Mouse (Mus musculus) kidney, embryonic 14.5 days (tissue): ENCODE results near the gene Nfu1. TPM values are rescaled to one million over a fixed set of nuclear protein-coding genes. Genes with fewer than 3 reads are reported as not detected.
"Not testable (repeated sequence)": the region's sequence is repeated elsewhere in the genome, so short reads cannot be mapped to it uniquely, and the experiment has no call there.

Source experiments
- ATAC-seq: fragments of 200-750 bp; cut with Nextera tagmentation; 2 replicates; pipeline ENCODE4 v1.8.0; 2017; ENCODE audit warnings: moderate number of reproducible peaks, mild to moderate bottlenecking, moderate TSS enrichment, moderate library complexity; ENCODE audit not compliant: low FRiP score, low TSS enrichment
- H3K27ac ChIP-seq: fragments of 300-500 bp; sonication (generic); 2 replicates; pipeline ENCODE4 v1.5.1; 2014; ENCODE audit warnings: low read depth, mild to moderate bottlenecking, low read length, moderate library complexity, mixed read lengths
- H3K27me3 ChIP-seq: fragments of 300-500 bp; sonication (generic); 2 replicates; pipeline ENCODE4 v1.6.1; 2014; ENCODE audit warnings: mild to moderate bottlenecking, low read length; ENCODE audit not compliant: control insufficient read depth, insufficient read depth
- H3K36me3 ChIP-seq: fragments of 300-500 bp; sonication (generic); 2 replicates; pipeline ENCODE4 v1.6.1; 2014; ENCODE audit warnings: low read length, mixed read lengths; ENCODE audit not compliant: control insufficient read depth, insufficient read depth
- H3K4me1 ChIP-seq: fragments of 300-500 bp; sonication (generic); 2 replicates; pipeline ENCODE4 v1.6.1; 2014; ENCODE audit warnings: low read length, mixed read lengths; ENCODE audit not compliant: control insufficient read depth, insufficient read depth
- H3K4me2 ChIP-seq: fragments of 300-500 bp; sonication (generic); replicated peaks from 2 replicates; pipeline ENCODE4 v1.6.1; 2014; ENCODE audit warnings: low read depth, mild to moderate bottlenecking, low read length
- H3K4me3 ChIP-seq: fragments of 300-500 bp; sonication (generic); 2 replicates; pipeline ENCODE4 v1.5.1; 2014; ENCODE audit warnings: mild to moderate bottlenecking, low read length
- H3K9ac ChIP-seq: fragments of 300-500 bp; sonication (generic); 2 replicates; pipeline ENCODE4 v1.6.1; 2014; ENCODE audit warnings: low read depth, mild to moderate bottlenecking, low read length, moderate library complexity
- H3K9me3 ChIP-seq: fragments of 300-500 bp; sonication (generic); 2 replicates; pipeline ENCODE4 v1.6.1; 2016; ENCODE audit warnings: low read length; ENCODE audit not compliant: control insufficient read depth
- WGBS: fragments of 180-500 bp; shearing (Covaris S2); extraction: QIAGEN DNeasy Blood & Tissue Kit; methylation state at CpG from one replicate; pipeline ENCODE4 v1.1.7; 2014; 5-methylcytosine and 5-hydroxymethylcytosine counted together
- polyA plus RNA-seq: library from polyadenylated mRNA; unstranded; fragments of >200 nt; fragmentation: Nextera tagmentation; extraction: Ambion mirVana; gene quantifications from 2 replicates; pipeline ENCODE4 v1.2.1, GENCODE M21; 2014

The Nfu1 gene
- polyA plus RNA-seq, 1 experiment from 2014 or later = 102 TPM

DNA sequence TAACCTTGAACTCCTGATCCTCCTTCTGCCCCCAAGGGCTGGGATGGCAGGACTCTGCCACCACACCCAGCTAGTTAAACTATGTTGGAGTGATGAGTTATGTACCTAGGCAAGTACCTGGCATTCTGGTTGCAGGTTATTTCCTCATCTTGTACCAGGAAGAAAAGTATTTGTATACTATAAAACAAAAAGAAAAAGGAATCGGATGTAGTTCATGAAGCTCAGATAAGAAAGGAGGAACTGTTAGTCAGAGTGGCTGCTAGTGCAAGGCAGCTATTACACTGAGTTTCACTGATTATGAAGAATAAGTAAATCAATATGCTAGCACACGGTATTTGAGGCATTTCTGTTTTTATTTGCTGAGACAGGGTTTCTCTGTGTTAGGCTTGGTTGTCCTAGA lies 35.9 kb downstream of the Nfu1 start:
- Histone ChIP-seq H3K4me3 (no peak overlapping the region), H3K36me3 (peaks cover 17% of the 10 kb centered on the region), H3K9me3 (no peaks in the 10 kb centered on the region), H3K27ac (no peak overlapping the region), H3K4me2 (no peak overlapping the region), H3K4me1 (peaks cover 6% of the 10 kb centered on the region), H3K9ac (no peak overlapping the region), H3K27me3 (no peaks in the 10 kb centered on the region)
- ATAC-seq = no peak
- WGBS = 80% methylated on average over 2 of the region's 2 CpGs

DNA sequence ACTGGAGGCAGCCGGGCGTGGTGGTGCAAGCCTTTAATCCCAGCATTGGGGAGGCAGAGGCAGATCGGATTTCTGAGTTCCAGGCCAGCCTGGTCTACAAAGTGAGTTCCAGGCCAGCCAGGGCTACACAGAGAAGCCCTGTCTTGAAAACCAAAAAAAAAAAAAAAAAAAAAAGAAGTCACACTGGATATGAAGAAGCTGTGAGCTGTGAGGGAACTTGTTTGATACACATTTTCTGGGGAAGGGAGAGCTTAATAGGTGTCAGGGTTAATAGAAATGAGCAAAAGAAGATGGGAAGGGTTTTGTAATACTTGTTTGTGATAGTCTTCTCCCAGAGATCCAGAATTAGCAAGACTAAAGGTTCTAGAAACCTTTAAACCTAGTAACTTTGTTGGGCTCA lies 36.5 kb downstream of the Nfu1 start:
- Histone ChIP-seq H3K4me2 (no peak overlapping the region), H3K36me3 (peaks cover 17% of the 10 kb centered on the region), H3K9me3 (no peaks in the 10 kb centered on the region), H3K9ac (no peak overlapping the region), H3K27ac (no peak overlapping the region), H3K4me3 (no peak overlapping the region), H3K27me3 (no peaks in the 10 kb centered on the region), H3K4me1 (peaks cover 6% of the 10 kb centered on the region)
- 74% methylated on average over 3 of the region's 3 CpGs for WGBS
- ATAC-seq = no peak

DNA sequence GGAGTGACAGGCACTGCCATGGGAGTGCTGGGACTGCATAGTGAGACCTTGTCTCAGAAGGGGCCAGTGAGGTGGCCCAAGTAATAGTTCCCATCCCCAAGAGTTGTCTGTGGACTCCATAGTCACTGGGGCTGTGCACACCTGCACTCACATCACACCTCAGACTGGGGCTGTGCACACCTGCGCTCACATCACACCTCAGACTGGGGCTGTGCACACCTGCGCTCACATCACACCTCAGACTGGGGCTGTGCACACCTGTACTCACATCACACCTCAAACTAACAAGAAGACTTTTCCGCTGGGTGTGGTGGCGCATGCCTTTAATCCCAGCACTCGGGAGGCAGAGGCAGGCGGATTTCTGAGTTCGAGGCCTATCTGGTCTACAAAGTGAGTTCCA lies 39.7 kb downstream of the Nfu1 start:
- not testable (repeated sequence) for H3K27ac ChIP-seq, H3K9ac ChIP-seq, ATAC-seq, H3K4me2 ChIP-seq, H3K4me1 ChIP-seq, H3K27me3 ChIP-seq, H3K4me3 ChIP-seq, H3K9me3 ChIP-seq
- peaks cover 45% of the 10 kb centered on the region for H3K36me3 ChIP-seq
- WGBS = 98% methylated on average over 7 of the region's 7 CpGs

DNA sequence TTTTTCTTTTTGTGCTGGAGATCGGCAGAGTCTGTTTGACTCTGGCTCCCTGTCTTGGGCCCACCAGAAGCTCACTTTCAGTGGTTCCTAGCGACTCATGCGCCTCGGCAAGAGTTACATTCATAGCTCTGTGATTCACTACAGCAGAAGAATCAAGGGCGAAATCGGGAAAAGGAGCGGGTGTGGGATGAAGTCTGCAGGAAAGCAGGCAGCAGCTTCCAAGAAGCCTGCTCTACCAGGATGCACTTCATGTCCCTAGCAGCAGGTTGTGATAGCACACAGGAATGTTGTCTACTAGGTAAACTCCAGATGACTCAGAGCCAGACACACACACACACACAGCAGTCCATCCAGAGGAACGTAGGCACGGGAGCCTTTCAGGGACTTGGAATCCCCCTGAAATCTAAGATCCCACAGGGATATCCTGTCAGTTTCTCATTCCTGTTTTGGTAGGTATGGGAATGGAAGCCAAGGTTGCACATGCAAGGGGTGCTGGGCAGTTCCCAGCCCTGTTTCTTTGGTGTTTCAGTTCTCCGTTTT lies 42.9 kb downstream of the Nfu1 start:
- Histone ChIP-seq H3K36me3 (peaks cover 72% of the 10 kb centered on the region), H3K4me1 (no peaks in the 10 kb centered on the region), H3K9ac (no peak overlapping the region), H3K27me3 (no peaks in the 10 kb centered on the region), H3K4me3 (no peak overlapping the region), H3K9me3 (no peaks in the 10 kb centered on the region), H3K27ac (no peak overlapping the region), H3K4me2 (no peak overlapping the region)
- 96% methylated on average over 10 of the region's 10 CpGs for WGBS
- no peak for ATAC-seq

DNA sequence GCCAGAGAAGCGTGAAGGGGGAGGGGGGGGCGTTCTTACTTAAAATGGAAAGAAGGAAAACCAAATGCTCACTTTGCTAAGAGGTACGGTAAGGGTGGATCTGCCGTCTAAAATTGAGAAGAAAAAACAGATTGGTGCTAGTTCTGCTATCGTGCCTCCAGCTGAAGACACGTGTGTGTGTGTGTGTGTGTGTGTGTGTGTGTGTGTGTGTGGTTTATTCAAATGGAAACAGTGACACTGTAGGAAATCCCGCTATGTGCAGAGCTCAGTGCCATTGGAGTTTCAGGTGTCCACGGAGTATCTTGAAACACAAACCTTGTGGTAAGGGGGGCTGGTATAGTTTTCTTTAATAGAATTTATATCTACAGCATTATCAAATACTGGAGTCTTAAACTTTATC lies 45.2 kb downstream of the Nfu1 start:
- ATAC-seq = no peak
- Histone ChIP-seq H3K4me3 (no peak overlapping the region), H3K36me3 (peaks cover 81% of the 10 kb centered on the region), H3K4me1 (no peaks in the 10 kb centered on the region), H3K9me3 (no peaks in the 10 kb centered on the region), H3K27ac (no peak overlapping the region), H3K4me2 (no peak overlapping the region), H3K27me3 (no peaks in the 10 kb centered on the region), H3K9ac (no peak overlapping the region)
- WGBS = 92% methylated on average over 8 of the region's 8 CpGs

DNA sequence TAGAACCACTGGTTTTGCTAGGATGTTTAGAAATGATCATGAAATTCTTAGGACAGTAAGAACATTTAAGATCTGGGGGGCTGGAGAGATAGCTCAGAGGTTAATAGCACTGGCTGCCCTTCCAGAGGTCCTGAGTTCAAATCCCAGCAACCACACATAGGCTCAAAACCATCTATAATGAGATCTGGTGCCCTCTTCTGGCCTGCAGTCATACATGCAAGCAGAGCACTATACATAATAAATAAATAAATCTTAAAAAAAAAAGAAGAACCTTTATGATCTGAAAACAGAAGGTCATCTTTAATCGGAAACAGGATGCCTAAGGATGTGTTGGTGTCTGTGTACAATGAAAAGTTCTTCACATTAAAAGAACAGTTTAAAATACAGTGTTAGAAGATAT lies 50.7 kb downstream of the Nfu1 start:
- H3K4me2 ChIP-seq = no peak overlapping the region
- 88% methylated on average over 1 of the region's 1 CpGs for WGBS
- peaks cover 88% of the 10 kb centered on the region for H3K36me3 ChIP-seq
- no peak overlapping the region for H3K9ac ChIP-seq
- H3K4me1 ChIP-seq = no peaks in the 10 kb centered on the region
- no peaks in the 10 kb centered on the region for H3K9me3 ChIP-seq
- no peak for ATAC-seq
- H3K27ac ChIP-seq = no peak overlapping the region
- H3K4me3 ChIP-seq = no peak overlapping the region
- no peaks in the 10 kb centered on the region for H3K27me3 ChIP-seq

DNA sequence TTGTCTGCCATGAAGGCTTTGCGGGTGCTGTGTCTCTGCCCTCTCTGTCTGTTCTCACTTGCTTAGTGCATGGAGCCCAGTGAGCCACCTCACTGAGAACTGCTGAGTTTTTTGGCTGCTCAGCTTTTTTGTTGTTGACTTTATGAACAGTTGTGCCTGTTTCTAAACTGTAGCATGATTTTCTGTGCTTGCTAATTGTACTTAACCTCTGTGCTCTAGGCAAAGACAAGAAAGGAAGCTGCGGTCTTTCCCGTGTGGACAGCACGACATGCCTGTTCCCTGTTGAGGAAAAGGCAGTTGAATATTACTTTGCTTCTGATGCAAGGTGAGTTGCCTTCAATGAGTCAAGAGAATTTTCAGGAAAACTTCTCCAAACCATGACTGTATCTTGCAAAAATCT lies 54.5 kb downstream of the Nfu1 start:
- WGBS = 97% methylated on average over 4 of the region's 4 CpGs
- H3K9me3 ChIP-seq = no peaks in the 10 kb centered on the region
- no peak for ATAC-seq

DNA sequence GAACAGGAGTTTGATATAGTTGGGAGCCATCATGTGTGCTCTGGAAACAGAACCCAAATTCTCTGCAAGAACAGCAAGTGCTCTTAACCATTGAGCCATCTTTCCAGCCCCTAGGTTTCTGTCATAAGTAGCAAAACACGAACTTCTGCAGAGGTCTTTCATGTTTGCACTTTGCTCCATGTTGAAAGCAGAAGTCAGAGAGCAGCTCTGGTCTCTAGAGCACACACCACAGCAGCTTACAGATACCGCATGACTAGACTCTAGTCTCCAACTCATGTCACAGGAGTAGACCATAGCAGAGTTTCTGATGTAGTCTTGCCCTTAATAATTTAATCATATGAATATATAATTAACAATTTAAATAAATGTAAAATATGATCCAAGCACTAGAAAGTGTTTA lies 59.2 kb downstream of the Nfu1 start:
- Histone ChIP-seq H3K4me1 (no peaks in the 10 kb centered on the region), H3K27ac (no peak overlapping the region), H3K27me3 (no peaks in the 10 kb centered on the region), H3K9me3 (no peaks in the 10 kb centered on the region), H3K4me3 (no peak overlapping the region), H3K9ac (no peak overlapping the region), H3K4me2 (no peak overlapping the region), H3K36me3 (peaks cover 88% of the 10 kb centered on the region)
- WGBS = 92% methylated on average over 2 of the region's 2 CpGs
- ATAC-seq = no peak

More for the DNA sequence above, 54.5 kb downstream of the Nfu1 start:
- Histone ChIP-seq H3K9ac (no peak overlapping the region), H3K27me3 (no peaks in the 10 kb centered on the region), H3K27ac (no peak overlapping the region), H3K4me3 (no peak overlapping the region), H3K4me1 (no peaks in the 10 kb centered on the region), H3K4me2 (no peak overlapping the region), H3K36me3 (peaks cover 89% of the 10 kb centered on the region)

DNA sequence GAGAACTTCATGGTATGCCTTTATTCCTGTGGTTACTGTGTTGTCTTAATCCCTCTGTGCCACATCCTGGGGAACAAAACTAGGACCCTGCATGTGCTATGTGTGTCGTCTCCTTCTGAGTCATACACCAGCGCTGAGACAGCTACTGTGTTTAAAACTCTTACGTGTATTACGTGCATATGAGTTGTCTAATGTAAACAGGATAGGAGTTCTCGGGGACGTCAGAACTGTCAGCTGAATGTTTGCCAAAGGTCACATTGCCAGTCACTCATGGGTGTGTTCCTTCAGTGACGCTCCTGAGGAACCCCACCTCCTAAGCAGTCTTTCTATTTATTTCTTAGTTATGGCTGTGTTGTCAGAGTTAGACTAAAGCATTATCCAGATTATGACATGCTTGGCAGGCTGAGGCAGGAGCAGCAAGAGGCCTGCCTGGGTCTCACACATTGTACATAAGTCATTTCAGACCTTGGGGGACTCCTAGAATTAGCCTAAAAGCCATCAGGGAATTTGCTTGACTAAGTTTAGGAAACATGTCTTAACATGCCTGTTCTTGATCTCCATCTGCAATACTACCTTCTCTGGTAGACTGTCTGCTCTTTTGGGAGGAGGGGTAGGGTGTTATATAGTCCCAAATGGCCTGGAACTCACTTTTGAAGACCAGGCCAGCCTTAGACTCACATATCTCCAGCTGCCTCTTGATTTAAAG lies 60.3 kb downstream of the Nfu1 start:
- Histone ChIP-seq H3K9me3 (no peaks in the 10 kb centered on the region), H3K9ac (no peak overlapping the region), H3K4me3 (no peak overlapping the region), H3K36me3 (peaks cover 88% of the 10 kb centered on the region), H3K4me2 (no peak overlapping the region), H3K27ac (no peak overlapping the region), H3K27me3 (no peaks in the 10 kb centered on the region), H3K4me1 (no peaks in the 10 kb centered on the region)
- no peak for ATAC-seq
- WGBS = 88% methylated on average over 7 of the region's 7 CpGs
